Mouse (Mus musculus) hindlimb bud, embryonic 11.5 days (tissue): ENCODE measurements around the gene Unc80.
"Not testable (repeated sequence)": the region's sequence is repeated elsewhere in the genome, so short reads cannot be mapped to it uniquely, and the experiment has no call there.

Experiments
- DNase-seq: peaks from one replicate; pipeline ENCODE4 v3.0.0-alpha.2; 2012; ENCODE audit warnings: low read depth, low spot score; ENCODE audit errors: extremely low spot score

The Unc80 gene

DNA sequence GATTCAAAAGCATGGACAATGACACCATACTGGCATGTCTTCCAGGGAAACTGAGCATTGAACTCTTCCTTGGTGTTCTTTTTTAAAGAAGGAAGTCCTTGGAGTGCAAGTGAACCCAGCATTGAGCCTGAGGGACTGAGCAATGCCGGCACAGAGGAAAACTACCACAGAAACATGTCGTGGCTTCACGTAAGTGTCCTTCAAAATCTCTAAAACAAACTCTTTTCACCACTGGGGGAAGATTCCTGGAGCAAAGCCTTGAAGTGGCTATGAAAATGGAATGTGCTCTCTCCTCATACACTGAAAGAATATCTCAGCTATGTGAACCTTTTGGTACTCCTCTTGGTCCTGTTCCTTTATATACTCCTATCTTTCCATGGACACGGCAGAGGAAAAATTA, 140.1 kb downstream of the Unc80 start:
- DNase-seq = no peak

DNA sequence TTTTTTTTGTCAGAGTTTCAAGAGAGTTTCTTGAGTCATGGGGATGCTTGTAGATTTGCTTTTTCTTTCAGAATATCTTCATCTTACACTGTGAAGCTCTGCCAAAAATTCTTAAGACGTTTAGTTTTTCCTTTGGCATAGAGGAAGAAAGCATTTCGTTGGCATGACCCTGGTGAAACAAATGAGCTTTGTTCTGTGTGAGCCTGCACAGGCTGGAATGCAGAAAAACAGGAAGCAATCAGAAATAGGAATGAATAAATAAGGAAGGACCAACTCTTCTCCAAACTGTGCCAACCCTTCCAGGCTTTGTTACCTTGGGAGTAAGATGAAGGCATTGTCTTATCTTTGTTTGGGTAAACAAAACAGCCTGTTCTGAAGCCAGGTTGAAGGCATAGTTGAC, 149.0 kb downstream of the Unc80 start:
- no peak for DNase-seq

DNA sequence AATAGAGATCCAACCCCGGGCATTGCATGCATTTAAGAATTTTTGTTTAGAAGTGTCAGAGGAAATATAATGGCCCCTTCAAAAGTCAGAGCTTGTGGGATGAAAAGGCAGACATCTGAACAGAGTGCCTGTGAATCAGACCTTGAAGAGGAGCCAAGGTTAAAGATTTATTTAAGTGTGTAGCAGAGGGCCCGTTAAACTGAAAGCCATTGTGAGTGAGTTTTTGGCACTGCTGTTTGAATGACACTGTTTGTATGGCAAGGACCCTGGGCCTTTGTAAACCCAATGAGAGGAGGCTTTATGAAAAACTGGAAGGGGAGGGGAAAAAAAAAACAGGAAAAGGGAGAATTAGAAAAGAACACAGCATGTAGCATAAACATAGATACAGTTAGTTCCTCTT, 170.0 kb downstream of the Unc80 start:
- DNase-seq = no peak

DNA sequence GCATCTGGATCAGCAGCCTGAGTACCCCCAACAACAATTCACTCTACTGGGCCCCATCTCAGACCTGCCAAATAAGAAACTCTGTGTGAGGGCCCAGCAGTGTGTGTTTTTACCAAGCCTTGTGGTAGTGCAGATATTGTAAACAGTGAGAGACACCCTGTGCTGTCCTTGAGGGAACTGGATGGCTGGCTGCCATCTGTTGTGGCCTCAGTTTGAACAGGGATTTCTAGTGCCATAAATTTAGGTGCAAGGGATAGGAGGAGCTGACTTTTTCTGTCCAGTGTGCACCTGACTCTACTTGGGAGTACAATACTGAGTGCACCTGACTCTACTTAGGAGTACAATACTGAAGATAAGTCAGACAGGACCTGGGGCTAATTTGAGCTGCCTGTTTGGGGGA, 178.7 kb downstream of the Unc80 start:
- DNase-seq = no peak

DNA sequence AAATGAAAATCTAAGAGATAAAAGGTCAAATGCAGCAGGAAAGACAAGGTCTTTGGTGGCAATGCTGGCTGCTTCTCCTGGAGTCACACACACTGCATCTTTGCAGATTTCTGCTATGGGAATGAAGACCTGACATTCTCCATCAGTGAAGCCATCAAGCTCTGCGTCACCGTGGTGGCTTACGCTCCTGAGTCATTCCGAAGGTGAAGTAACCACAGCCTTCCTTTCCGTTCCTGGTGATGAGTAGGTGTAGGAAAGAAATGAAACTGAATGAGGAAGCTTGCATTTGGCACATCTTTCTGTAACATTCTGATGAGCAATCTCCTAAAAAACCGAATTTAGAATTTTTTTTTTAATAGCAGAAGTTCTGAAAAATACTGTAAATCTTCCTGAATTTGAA, 181.4 kb downstream of the Unc80 start:
- no peak for DNase-seq

DNA sequence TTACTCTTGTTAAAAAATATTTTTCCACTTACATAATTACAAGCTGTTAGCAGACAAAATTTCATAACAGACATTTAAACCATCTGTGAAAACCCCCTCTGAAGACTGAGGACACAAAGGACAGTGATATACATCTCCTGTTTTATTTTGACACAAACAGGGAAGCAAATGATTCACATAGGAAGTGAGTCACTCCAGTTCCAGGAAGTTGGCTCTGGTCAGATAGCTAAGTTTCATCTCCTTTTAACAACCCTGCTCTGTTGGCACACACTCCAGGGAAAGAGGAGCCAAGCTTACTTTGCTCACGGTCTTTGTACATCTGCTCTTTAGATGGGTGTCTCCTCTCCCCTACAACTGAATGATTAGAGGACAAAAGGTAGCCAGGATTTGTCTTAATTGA, 181.8 kb downstream of the Unc80 start:
- no peak for DNase-seq

DNA sequence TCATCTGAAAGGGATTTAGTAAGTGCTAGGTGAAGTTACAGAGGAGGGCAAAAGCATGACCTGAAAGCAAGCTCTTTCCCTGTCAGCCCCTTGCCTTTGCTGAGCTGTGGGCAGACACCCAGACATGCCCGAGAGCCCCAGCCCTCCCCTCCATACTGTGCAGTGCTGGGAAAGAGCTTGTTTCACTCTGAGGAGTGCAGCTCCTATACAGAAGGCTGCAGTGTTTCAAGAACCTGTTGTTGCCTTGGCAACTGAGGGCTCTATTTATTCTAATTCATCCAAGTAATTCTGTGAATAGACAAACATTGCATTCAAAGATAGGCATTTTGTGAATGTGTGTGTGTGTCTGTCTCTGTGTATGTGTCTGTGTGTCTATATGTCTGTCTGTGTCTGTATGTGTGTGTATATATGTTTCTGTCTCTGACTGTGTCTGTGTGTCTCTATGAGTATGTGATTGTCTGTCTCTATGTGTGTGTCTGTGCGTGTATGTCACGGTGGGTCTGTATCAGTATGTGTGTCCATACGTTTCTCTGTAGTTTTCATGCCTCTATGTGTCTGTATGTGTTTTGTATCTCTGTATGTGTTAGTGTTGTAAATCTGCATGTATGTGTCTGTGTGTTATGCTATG, 187.1 kb downstream of the Unc80 start:
- DNase-seq = no peak

DNA sequence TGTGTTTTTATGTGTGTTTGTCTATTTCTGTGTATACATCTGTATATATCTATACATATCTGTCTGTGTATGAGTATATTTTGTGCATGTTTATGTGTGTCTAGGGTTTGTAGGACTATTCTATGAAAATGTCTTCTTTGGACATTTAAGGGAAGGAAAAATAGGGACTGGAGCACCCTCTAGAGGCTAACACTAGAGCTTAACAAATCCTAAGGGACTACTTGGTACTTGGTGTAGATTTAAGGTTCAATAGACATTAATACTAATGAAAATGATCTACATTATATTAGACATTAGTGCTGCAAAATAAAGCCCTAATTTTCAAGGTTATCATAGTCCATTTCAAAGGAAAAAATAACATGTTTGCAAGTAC, 187.6 kb downstream of the Unc80 start:
- peak; percentile 28 for DNase-seq

DNA sequence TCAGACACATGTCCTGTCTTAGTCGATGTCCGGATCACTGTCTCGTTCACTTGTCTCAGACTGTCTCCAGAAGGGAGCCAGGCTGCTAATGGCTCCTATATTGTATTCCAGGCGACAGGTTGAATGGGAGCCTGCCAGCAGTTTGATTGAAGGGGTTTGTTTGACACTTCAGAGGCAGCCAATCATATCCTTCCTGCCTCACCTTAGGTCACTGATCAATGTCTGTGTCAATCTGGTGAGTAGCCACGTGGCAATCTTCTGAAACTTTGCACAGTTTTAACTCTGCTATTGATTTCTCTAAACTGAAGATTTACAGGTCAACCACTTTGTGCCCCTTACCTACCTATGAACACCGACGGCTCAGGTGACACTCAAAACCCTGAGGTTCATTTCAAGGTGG, 203.3 kb downstream of the Unc80 start:
- no peak for DNase-seq

DNA sequence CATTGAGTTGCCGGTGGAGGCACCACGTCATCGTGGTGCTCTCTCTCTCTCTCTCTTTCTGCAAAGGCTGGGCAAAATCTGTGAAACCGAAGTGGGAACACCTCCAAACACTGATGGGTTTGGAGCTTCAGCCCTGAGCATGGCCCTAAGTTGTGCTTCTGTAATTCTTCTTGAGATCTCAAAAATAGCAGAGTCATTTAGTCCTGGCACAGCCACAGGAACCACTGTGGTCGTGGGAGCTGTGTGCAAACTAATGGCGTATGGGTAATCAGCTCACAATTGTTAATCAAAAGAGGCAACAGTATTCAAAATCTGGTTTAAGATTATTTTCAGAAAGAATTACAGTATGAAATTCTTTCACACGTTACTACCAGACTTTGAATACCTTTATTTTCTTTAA, 204.6 kb downstream of the Unc80 start:
- DNase-seq = no peak

DNA sequence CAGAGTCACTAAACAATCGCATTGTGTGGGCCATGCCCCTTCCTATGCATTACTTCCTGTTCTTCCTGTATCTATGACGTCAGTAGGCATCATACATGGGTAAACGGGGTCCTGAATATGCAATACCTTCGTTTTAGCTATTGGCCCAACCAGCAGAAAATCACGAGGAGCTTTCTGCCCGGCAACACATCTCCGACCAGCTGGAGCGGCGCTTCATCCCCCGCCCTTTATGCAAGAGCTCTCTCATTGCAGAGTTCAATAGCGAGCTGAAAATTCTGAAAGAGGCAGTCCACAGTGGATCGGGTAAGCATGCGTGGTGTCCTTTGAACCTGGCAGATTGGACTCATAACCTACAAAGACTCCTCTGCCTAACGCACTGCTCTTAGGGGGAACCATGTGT, 209.8 kb downstream of the Unc80 start:
- DNase-seq = no peak

DNA sequence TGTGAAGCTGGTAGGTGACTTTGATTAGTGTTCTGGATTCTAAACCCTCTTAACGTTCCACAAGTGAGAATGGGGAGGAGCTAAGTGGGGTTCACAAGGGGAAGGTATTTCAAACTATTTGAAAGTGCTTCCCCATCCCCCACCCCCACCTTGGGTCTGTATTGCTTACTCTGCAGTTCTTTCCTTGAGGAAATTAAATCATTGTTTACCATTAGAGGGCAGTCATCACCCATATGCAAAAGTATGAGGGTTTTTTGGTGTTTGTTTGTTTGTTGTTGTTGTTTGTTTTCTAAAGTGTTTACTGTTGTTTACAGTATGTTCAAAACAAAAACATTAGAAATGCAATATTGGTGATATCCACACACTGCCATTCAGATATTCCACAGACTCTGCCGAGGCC, 210.5 kb downstream of the Unc80 start:
- DNase-seq = no peak

DNA sequence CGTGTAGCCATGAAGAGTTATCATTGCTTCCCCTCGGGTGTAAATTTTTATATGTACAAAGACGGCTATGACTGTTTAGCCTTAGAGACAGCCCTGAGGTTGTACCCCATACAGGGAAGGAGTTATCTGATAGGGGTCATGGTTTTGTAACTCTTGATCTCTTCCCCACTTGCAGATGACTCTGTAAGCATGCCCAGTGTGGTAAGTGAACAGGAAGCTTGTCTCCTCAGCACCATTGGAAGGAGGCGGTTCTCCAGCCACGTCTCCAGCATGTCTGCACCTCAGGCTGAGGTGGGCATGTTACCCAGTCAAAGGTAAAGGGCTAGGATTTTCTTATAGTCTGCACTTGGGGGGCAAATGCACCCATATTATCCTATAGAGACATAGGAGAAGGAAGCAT, 214.8 kb downstream of the Unc80 start:
- no peak for DNase-seq

DNA sequence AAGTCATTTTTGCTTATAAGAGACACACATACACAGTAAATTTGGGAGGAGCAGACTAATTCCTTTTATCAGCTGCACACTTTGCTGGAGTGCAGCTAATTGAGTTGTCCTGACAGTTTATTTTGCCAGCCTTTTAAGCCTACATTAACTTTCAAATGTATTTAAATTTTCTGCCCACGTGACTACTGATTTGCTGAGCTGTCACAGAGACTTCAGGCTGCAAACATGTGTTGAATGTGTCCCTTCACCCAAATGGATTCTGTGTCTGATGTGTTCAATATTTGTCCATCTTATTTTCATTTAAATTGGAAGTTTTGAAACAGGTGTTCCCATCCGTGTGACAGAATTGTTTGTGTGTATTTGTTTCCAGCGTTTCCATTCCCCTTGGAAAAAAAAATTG, 223.6 kb downstream of the Unc80 start:
- no peak for DNase-seq

DNA sequence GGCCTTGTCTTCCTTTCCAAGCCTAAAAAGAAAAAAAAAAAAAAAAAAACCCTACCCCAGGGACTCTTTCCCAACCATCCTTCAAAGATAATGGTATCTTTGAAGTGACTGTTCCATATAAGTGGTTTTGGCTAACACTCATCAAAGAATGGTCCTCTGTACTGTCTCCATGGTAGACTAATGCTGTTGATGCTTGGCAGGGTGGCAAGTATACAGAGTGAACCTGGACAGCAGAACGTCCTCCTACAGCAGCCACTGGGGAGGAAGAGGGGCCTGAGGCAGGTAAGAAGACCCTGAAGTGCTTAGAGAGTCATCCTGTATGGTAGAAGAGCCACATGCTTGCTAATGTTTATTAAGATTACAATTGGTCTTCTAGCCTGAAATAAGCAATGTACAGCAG, 224.1 kb downstream of the Unc80 start:
- no peak for DNase-seq

DNA sequence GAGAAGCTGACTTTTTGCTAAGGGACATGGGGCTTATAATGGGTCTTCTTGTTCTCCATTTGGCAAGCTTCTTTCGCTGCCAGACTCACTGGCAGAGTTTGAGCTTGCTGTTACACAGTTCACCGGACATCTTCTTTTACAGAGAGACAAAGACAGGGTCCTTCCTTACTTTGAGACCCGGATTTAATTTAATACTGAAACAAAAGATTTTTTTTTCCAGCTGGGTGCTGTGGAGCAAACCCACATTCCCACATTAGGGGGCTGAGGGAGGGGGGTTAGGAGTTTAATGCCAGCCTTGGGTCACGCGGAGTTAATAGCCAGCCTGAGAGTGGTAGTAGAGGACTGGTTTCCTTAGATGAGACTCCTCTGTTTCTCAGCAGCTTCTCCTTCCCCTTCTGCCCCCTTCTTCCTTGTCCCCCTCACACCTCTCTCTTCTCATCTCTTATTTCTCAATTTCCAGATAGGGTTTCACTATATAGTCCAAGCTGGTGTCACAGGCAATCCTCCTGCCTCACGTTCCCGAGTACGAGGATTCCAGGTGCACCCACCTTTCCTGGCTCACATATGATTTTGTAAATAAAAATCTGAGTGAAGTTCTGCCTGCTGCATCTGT, 224.7 kb downstream of the Unc80 start:
- DNase-seq = no peak

DNA sequence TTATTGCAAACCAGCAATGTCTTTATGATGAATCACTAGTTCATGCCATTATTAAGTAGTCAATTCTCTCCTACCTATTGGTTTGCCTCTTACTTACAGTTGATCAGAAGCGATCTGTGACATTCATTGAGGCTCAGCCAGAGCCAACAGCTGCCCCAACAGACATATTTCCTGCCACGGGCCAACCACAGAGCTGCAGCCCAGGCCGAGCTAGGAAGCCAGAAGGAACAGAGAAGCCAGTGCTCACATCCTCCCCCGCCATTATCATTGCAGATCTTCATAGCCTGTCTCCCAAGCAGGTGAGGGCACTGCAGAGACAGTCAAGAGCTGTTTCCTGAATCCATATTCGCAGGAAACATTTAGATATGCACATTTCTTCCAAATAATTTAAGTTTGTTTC, 226.1 kb downstream of the Unc80 start:
- no peak for DNase-seq

DNA sequence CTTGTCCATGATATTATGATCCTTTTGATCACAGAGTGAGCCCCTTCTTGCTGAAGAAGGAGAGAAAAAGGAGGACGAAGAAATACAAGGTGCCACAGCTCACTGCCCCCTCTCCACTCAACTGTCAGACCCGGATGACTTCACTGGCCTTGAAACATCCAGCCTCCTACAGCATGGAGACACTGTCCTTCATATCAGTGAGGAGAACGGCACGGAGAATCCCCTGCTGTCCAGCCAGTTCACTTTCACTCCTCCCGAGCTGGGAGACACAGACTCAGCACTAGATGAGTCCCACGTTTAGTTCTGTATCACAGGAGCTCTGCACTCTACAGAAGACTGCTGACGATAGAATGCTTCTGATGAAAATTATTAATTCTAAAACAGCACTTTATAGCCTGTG, 227.1 kb downstream of the Unc80 start:
- no peak for DNase-seq

DNA sequence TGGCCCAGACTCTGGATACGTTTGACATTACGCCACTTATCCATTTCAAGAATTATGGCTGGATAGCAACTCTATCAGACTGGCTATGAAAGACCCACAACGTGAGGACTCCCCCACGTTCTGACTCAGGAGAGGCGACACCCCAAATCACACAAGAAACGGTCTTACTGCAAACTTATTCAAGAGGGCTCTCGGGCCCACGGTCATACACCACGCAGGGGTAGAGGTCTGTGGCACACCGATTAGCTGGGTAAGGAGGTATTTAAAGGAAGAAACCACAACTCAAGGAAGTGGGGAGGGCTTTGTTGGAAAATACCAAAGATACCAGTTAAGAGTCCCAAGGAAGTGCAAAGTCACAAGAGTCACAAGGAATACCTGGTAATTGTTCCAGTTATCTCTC, 231.5 kb downstream of the Unc80 start:
- not testable (repeated sequence) for DNase-seq

DNA sequence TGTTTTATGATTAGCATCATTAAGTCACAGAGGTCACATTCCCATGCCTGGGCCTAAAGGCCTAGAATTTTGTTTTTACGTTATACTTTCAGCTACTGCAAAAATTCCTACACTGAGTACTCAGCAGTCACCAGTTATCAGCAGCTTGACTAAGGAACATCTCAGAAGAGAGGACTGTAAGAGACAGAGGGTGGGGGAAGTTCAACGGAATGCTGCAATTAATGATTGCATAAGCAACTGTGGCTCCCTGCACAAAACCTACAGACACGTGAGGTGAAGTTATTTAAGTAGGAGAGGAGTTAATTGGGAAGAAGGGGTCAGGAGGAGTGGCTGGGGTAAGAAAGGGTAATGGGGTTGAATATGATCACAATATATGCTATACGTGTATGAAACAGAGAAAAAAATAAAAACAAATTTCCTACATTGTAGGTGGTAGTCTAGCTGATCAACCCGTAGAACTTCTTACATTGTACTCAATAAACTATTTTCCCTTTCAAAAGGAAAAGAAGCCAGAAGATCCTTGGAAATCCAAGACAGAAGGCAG, 232.1 kb downstream of the Unc80 start:
- no peak for DNase-seq

DNA sequence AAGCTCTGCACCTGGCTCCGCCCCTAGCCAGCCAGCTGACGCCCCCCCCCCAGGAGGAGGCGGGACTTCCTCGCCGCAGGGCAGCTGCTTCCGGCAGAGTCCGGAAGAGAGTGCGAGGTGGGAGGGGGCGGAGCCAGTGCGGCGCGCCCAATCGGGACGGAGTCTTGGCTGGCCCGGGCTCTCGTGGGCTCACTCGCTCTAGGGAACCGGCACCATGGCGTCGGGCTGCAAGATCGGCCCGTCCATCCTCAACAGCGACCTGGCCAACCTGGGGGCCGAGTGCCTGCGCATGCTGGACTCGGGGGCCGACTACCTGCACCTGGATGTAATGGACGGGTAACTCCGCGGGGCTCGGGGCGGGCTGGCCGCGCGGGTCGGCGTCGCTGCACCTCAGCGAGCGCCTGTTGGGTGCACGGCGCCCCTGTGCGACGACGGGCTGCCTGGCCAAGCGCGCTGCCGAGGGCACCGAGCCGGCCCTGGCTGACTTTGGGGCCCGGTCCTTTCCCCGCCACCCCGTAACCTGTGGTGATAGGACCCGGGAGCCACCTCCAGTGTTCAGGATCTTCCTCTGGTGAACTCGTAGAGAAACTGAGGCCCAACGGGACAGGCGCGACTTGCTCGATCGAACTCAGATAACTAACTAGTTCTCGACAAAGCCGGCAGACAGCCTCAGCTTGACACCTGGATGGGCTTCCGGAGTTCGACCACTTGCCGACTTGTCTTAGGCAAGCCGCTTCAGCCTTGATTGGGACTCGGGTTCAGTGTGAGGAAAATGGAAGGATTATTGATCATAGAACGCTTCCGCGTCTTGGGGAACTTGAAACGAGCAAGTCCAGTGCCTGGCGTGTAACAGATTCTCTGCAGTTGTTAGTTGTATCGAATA, 232.8 kb downstream of the Unc80 start, which contains the start of gene Rpe:
Gene Rpe, plus strand, starts transcription at position 139 of the 883 bp plus-strand sequence.
- DNase-seq = peak; percentile 57

DNA sequence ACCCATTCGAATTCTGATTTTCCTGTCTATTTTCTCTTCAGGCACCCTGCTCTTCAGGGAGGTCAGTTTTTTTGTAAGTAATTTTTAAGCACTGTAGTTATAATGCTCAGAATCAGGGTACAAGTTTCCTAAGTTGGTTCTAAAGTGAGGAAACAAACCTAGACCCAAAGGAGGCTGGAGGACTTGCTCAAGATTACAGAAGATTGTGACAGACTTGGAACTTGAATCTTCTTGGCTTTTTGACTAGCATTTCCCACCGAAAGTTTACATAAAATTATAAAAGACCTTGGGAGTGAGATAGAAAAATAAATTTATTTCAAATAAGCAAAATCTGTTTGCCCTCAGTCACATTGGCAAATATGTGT, 233.4 kb downstream of the Unc80 start:
- no peak for DNase-seq
